8 mouse cellular contexts compared by ENCODE assay signal in the genomic region with DNA sequence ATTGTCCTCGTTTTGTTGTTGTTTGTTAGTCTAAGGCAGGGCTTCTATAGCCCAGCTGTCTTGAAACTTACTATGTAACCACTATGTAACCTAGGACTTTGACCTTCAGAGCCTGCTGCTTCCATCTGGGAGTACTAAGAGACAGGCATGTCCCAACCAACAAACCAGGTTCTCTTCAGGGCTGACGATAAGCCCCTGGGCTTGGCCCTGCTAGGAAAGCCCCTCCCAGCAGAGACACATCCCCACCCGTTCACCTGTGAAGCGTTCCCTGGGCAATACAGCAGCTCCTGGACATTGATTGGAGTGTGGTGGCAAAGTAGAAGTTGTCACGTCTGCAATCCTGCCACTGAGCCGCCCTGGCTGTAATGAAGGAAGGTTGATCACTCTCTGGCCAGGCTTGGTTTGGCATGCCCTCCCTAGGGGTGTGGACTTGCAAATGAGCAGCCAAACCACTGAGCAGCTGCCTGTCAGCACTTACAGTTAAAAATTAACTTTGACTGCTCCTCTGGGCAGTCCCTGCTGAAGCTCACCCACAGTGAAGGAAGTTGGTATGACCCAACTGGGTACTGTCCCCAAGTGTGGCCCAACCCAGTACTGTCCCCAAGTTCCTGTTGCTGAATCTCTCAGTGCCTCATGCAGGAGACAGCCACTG.
DNase-seq lines count a peak whose midpoint lies in the region; ATAC-seq and TF ChIP-seq lines count a peak whose summit lies in the region.

No protein-coding gene starts in this region.

- peak; percentile 10; the same call in 1 of the 2 replicates for TF ChIP-seq CTCF in kidney, postnatal 0 days (IDR thresholded peaks at IDR 0.05; ENCODE audit: low read depth)
- no peak for TF ChIP-seq CTCF in cerebellum, adult 2 months (IDR thresholded peaks at IDR 0.05; ENCODE audit: borderline replicate concordance, insufficient read depth, low read depth, low read length)

- peaks cover 3% of the 10 kb centered on the region; the same call in 1 of the 2 replicates for H3K36me3 ChIP-seq in heart, embryonic 14.5 days (ENCODE audit: control insufficient read depth, insufficient read depth, low read length)
- H3K36me3 ChIP-seq in kidney, postnatal 0 days (ENCODE audit: insufficient read depth, low read length), result no peaks in the 10 kb centered on the region

- peak; percentile 64 for ATAC-seq in heart, embryonic 14.5 days (ENCODE audit: insufficient number of reproducible peaks, insufficient read depth, low FRiP score, low read depth)
- peak; percentile 89 for ATAC-seq in kidney, postnatal 0 days (replicated peaks; ENCODE audit: low FRiP score, low read depth)
- peak; percentile 81 for ATAC-seq in megakaryocyte, adult 5-6 weeks (ENCODE audit: poor library complexity, severe bottlenecking)

- H3K4me3 ChIP-seq in heart, embryonic 14.5 days (ENCODE audit: control insufficient read depth in 1 of 2, insufficient read depth in 1 of 2, low read depth in 1 of 2, low read length in 2 of 2), result peak overlapping the region; percentile 21 to 22; a peak in 3 of 4 replicates
- H3K4me3 ChIP-seq in kidney, postnatal 0 days (replicated peaks; ENCODE audit: low read depth, low read length), result peak overlapping the region; percentile 38
- no peak overlapping the region for H3K4me3 ChIP-seq in cerebellum, adult 2 months (replicated peaks; ENCODE audit: insufficient read depth, low read depth, low read length)

- 52% methylated on average over 6 of the region's 6 CpGs for WGBS in heart, embryonic 14.5 days
- 57% methylated on average over 6 of the region's 6 CpGs for WGBS in kidney, postnatal 0 days
- 79% methylated on average over 6 of the region's 6 CpGs for WGBS in cerebellum, adult 2 months

- peak; percentile 49 to 58 for DNase-seq in B cell, adult 2 months
- DNase-seq in adrenal gland, adult 8-10 months, result peak; percentile 10
- DNase-seq in kidney, postnatal 0 days (ENCODE audit: low spot score), result peak; percentile 63
- peak; percentile 90 for DNase-seq in yolk sac, embryonic 10.5 days (ENCODE audit: low spot score)
- no peak for DNase-seq in cerebellum, adult 2 months
- no peak for DNase-seq in cerebellum, postnatal 36 days

- H3K4me1 ChIP-seq in heart, embryonic 14.5 days (ENCODE audit: control insufficient read depth in 2 of 2, insufficient read depth in 2 of 2, low read length in 2 of 2), result peaks cover 19 to 30% of the 10 kb centered on the region in 2 experiments
- H3K4me1 ChIP-seq in kidney, postnatal 0 days (replicated peaks; ENCODE audit: insufficient read depth, low read length), result peaks cover 8% of the 10 kb centered on the region
- H3K4me1 ChIP-seq in cerebellum, adult 2 months (ENCODE audit: control insufficient read depth, insufficient read depth, low read length), result peaks cover 9% of the 10 kb centered on the region; the same call in 1 of the 2 replicates

- H3K27me3 ChIP-seq in heart, embryonic 14.5 days (ENCODE audit: control insufficient read depth, insufficient read depth, low read length), result no peaks in the 10 kb centered on the region
- no peaks in the 10 kb centered on the region for H3K27me3 ChIP-seq in kidney, postnatal 0 days (ENCODE audit: insufficient read depth, low read length)
- no peaks in the 10 kb centered on the region for H3K27me3 ChIP-seq in cerebellum, adult 2 months (ENCODE audit: control insufficient read depth, insufficient read depth, low read length)

- peak overlapping the region; percentile 56 for H3K4me2 ChIP-seq in heart, embryonic 14.5 days (ENCODE audit: low read length)
- H3K4me2 ChIP-seq in kidney, postnatal 0 days (ENCODE audit: low read length), result peak overlapping the region; percentile 55

- no peaks in the 10 kb centered on the region for H3K9me3 ChIP-seq in heart, embryonic 14.5 days (ENCODE audit: control insufficient read depth, low read length)
- H3K9me3 ChIP-seq in kidney, postnatal 0 days (replicated peaks; ENCODE audit: low read length), result no peaks in the 10 kb centered on the region

- no peak for TF ChIP-seq POLR2A in cerebellum, adult 2 months (IDR thresholded peaks at IDR 0.05; ENCODE audit: borderline replicate concordance, insufficient read depth, low read length)

- H3K9ac ChIP-seq in heart, embryonic 14.5 days (ENCODE audit: low read length), result peak overlapping the region; percentile 55
- H3K9ac ChIP-seq in kidney, postnatal 0 days (ENCODE audit: low read depth, low read length), result peak overlapping the region; percentile 55; the same call in 1 of the 2 replicates

- peak overlapping the region; percentile 61 to 80 for H3K27ac ChIP-seq in heart, embryonic 14.5 days (replicated peaks in 1 of 2; ENCODE audit: control insufficient read depth in 1 of 2, insufficient read depth in 1 of 2, low read depth in 2 of 2, low read length in 2 of 2)
- H3K27ac ChIP-seq in kidney, postnatal 0 days, result peak overlapping the region; percentile 93
- no peak overlapping the region for H3K27ac ChIP-seq in cerebellum, adult 2 months (ENCODE audit: insufficient read depth, low read length)

Comparison
In these comparisons a context has a peak if more than half of its experiments do, and no peak if none do; other contexts are left out.
1. DNase-seq: peak in B cell, adult 2 months (2 of 2), adrenal gland, adult 8-10 months (single experiment), kidney, postnatal 0 days (single experiment) and yolk sac, embryonic 10.5 days (single experiment); none in cerebellum, adult 2 months (0 of 2) and cerebellum, postnatal 36 days (0 of 2).
2. Peak in every context shown above with its lines, with median percentiles within 50 percentile points of each other: ATAC-seq.